Mouse (Mus musculus) hindbrain, postnatal 0 days (tissue): ENCODE measurements around the gene Agap1. TPM values are rescaled to one million over a fixed set of nuclear protein-coding genes. Genes with fewer than 3 reads are reported as not detected.

Experiments
- ATAC-seq: fragments of 200-750 bp; cut with Nextera tagmentation; 2 replicates; pipeline ENCODE4 v1.8.0; 2017; ENCODE audit warnings: mild to moderate bottlenecking, moderate TSS enrichment, moderate library complexity
- DNase-seq: peaks from one replicate; pipeline ENCODE4 v3.0.0-alpha.2; 2015; ENCODE audit warnings: low spot score
- H3K27ac ChIP-seq: fragments of 300-500 bp; sonication (generic); 2 replicates; pipeline ENCODE4 v1.5.1; 2014; ENCODE audit warnings: mild to moderate bottlenecking
- H3K27me3 ChIP-seq: fragments of 300-500 bp; sonication (generic); 2 replicates; pipeline ENCODE4 v1.6.1; 2014; ENCODE audit warnings: low read length, mixed read lengths; ENCODE audit not compliant: insufficient read depth
- H3K36me3 ChIP-seq: fragments of 300-500 bp; sonication (generic); 2 replicates; pipeline ENCODE4 v1.6.1; 2014; ENCODE audit warnings: low read length, mixed read lengths; ENCODE audit not compliant: insufficient read depth
- H3K4me1 ChIP-seq: fragments of 300-500 bp; sonication (generic); 2 replicates; pipeline ENCODE4 v1.6.1; 2014; ENCODE audit warnings: antibody characterized with exemption, low read length, mixed read lengths; ENCODE audit not compliant: insufficient read depth
- H3K4me2 ChIP-seq: fragments of 300-500 bp; sonication (generic); 2 replicates; pipeline ENCODE4 v1.6.1; 2014; ENCODE audit warnings: low read depth, mild to moderate bottlenecking, low read length, moderate library complexity, mixed read lengths
- H3K4me3 ChIP-seq: fragments of 300-500 bp; sonication (generic); 2 replicates; pipeline ENCODE4 v1.5.1; 2014; ENCODE audit warnings: low read length
- H3K9ac ChIP-seq: fragments of 300-500 bp; sonication (generic); replicated peaks from 2 replicates; pipeline ENCODE4 v1.6.1; 2014; ENCODE audit warnings: mild to moderate bottlenecking, low read length, moderate library complexity, mixed read lengths
- H3K9me3 ChIP-seq: fragments of 300-500 bp; sonication (generic); 2 replicates; pipeline ENCODE4 v1.6.1; 2016; ENCODE audit warnings: low read length, mixed read lengths
- CTCF ChIP-seq: IDR thresholded peaks from 2 replicates; pipeline ENCODE4 v1.5.1; 2016; ENCODE audit warnings: antibody characterized with exemption, control low read depth, low read depth
- WGBS: fragments of 180-500 bp; shearing (Covaris S2); extraction: QIAGEN DNeasy Blood & Tissue Kit; methylation state at CpG from one replicate; pipeline ENCODE4 v1.1.7; 2014; 5-methylcytosine and 5-hydroxymethylcytosine counted together
- polyA plus RNA-seq: library from polyadenylated mRNA; unstranded; fragments of >200 nt; fragmentation: Nextera tagmentation; extraction: Ambion mirVana; gene quantifications from 2 replicates; pipeline ENCODE4 v1.2.1, GENCODE M21; 2015
- total RNA-seq: library from RNA; depleted of rRNA; stranded (reverse); fragments of >200 nt; gene quantifications from 2 replicates; pipeline ENCODE4 v1.2.3, GENCODE M21; 2014

The Agap1 gene
- total and polyA plus RNA-seq, 2 experiments from 2014 or later = 40.0 to 122 TPM

GRCm38 (mm10) chr1:89421401-89421800 lies 33.2 kb upstream of the Agap1 start:
- WGBS = 42% methylated on average over 4 of the region's 4 CpGs
- no peaks in the 10 kb centered on the region for H3K9me3 ChIP-seq
- no peaks in the 10 kb centered on the region for H3K36me3 ChIP-seq
- H3K4me3 ChIP-seq = no peak overlapping the region
- no peak overlapping the region for H3K9ac ChIP-seq
- ATAC-seq (0 out of 2 replicates have a peak, but pooled peaks have one; percentile 21), DNase-seq (peak; percentile 76)
- H3K4me2 ChIP-seq = no peak overlapping the region
- no peak for TF ChIP-seq CTCF
- no peaks in the 10 kb centered on the region for H3K4me1 ChIP-seq
- H3K27ac ChIP-seq = no peak overlapping the region
- H3K27me3 ChIP-seq = no peaks in the 10 kb centered on the region

GRCm38 (mm10) chr1:89424563-89424962 lies 30.0 kb upstream of the Agap1 start:
- Histone ChIP-seq H3K4me2 (no peak overlapping the region), H3K4me1 (no peaks in the 10 kb centered on the region), H3K4me3 (no peak overlapping the region), H3K9ac (no peak overlapping the region), H3K9me3 (no peaks in the 10 kb centered on the region), H3K27ac (no peak overlapping the region), H3K36me3 (no peaks in the 10 kb centered on the region), H3K27me3 (no peaks in the 10 kb centered on the region)
- 67% methylated on average over 6 of the region's 6 CpGs for WGBS
- ATAC-seq (no peak), DNase-seq (no peak)
- no peak for TF ChIP-seq CTCF

- Histone ChIP-seq H3K4me2 (no peak overlapping the region), H3K4me3 (no peak overlapping the region), H3K4me1 (no peaks in the 10 kb centered on the region), H3K27ac (no peak overlapping the region), H3K36me3 (no peaks in the 10 kb centered on the region), H3K9ac (no peak overlapping the region), H3K9me3 (no peaks in the 10 kb centered on the region), H3K27me3 (no peaks in the 10 kb centered on the region)
- DNase-seq (no peak), ATAC-seq (no peak)
- no peak for TF ChIP-seq CTCF
- 74% methylated on average over 8 of the region's 8 CpGs for WGBS
Measured at GRCm38 (mm10) chr1:89426137-89426536, 28.5 kb upstream of the Agap1 start.

GRCm38 (mm10) chr1:89428671-89429070 lies 25.9 kb upstream of the Agap1 start:
- Histone ChIP-seq H3K4me1 (no peaks in the 10 kb centered on the region), H3K4me3 (no peak overlapping the region), H3K4me2 (no peak overlapping the region), H3K36me3 (no peaks in the 10 kb centered on the region), H3K9ac (no peak overlapping the region), H3K27me3 (no peaks in the 10 kb centered on the region), H3K27ac (no peak overlapping the region), H3K9me3 (no peaks in the 10 kb centered on the region)
- ATAC-seq (no peak), DNase-seq (no peak)
- TF ChIP-seq CTCF = no peak
- 94% methylated on average over 5 of the region's 5 CpGs for WGBS

GRCm38 (mm10) chr1:89429946-89430640 lies 24.5 kb upstream of the Agap1 start:
- DNase-seq (no peak), ATAC-seq (no peak)
- WGBS = 52% methylated on average over 11 of the region's 11 CpGs
- no peak overlapping the region for H3K27ac ChIP-seq
- no peak overlapping the region for H3K4me2 ChIP-seq
- TF ChIP-seq CTCF = no peak
- no peak overlapping the region for H3K4me3 ChIP-seq
- H3K27me3 ChIP-seq = no peaks in the 10 kb centered on the region
- no peaks in the 10 kb centered on the region for H3K9me3 ChIP-seq
- H3K4me1 ChIP-seq = no peaks in the 10 kb centered on the region
- no peaks in the 10 kb centered on the region for H3K36me3 ChIP-seq
- no peak overlapping the region for H3K9ac ChIP-seq

- Histone ChIP-seq H3K9me3 (no peaks in the 10 kb centered on the region), H3K4me3 (no peak overlapping the region), H3K9ac (no peak overlapping the region), H3K4me2 (no peak overlapping the region), H3K27me3 (no peaks in the 10 kb centered on the region), H3K27ac (no peak overlapping the region), H3K36me3 (no peaks in the 10 kb centered on the region), H3K4me1 (no peaks in the 10 kb centered on the region)
- no peak for ATAC-seq
- 79% methylated on average over 6 of the region's 6 CpGs for WGBS
- DNase-seq = no peak
- TF ChIP-seq CTCF = no peak
Measured at GRCm38 (mm10) chr1:89439351-89439750, 15.3 kb upstream of the Agap1 start.

- 21% methylated on average over 5 of the region's 5 CpGs for WGBS
Measured at GRCm38 (mm10) chr1:89441236-89441897, 13.2 kb upstream of the Agap1 start.

More at GRCm38 (mm10) chr1:89441236-89441897, 13.2 kb upstream of the Agap1 start:
- ATAC-seq = no peak
- H3K9ac ChIP-seq = no peak overlapping the region
- no peaks in the 10 kb centered on the region for H3K27me3 ChIP-seq
- H3K9me3 ChIP-seq = no peaks in the 10 kb centered on the region
- DNase-seq = peak; percentile 6
- H3K4me1 ChIP-seq = no peaks in the 10 kb centered on the region
- H3K4me3 ChIP-seq = no peak overlapping the region
- H3K4me2 ChIP-seq = no peak overlapping the region
- H3K27ac ChIP-seq = no peak overlapping the region
- H3K36me3 ChIP-seq = no peaks in the 10 kb centered on the region
- TF ChIP-seq CTCF = no peak
